Mouse (Mus musculus) midbrain, embryonic 15.5 days (tissue): Measurements from ENCODE around the gene Proca1. TPM values are rescaled to one million over a fixed set of nuclear protein-coding genes. Genes with fewer than 3 reads are reported as not detected.

Source experiments
- ATAC-seq: fragments of 200-750 bp; cut with Nextera tagmentation; replicated peaks from 2 replicates; pipeline ENCODE4 v1.8.0; 2017; ENCODE audit warnings: moderate TSS enrichment
- H3K27ac ChIP-seq: fragments of 300-500 bp; sonication (generic); 2 replicates; pipeline ENCODE4 v1.5.1; 2015; ENCODE audit warnings: mild to moderate bottlenecking, inconsistent platforms
- H3K27me3 ChIP-seq: fragments of 300-500 bp; sonication (generic); replicated peaks from 2 replicates; pipeline ENCODE4 v1.6.1; 2015; ENCODE audit warnings: inconsistent platforms
- H3K36me3 ChIP-seq: fragments of 300-500 bp; sonication (generic); replicated peaks from 2 replicates; pipeline ENCODE4 v1.6.1; 2015; ENCODE audit warnings: inconsistent platforms
- H3K4me1 ChIP-seq: fragments of 300-500 bp; sonication (generic); 2 replicates; pipeline ENCODE4 v1.6.1; 2015; ENCODE audit warnings: inconsistent platforms
- H3K4me2 ChIP-seq: fragments of 300-500 bp; sonication (generic); 2 replicates; pipeline ENCODE4 v1.6.1; 2015; ENCODE audit warnings: inconsistent platforms, mild to moderate bottlenecking, moderate library complexity
- H3K4me3 ChIP-seq: fragments of 300-500 bp; sonication (generic); 2 replicates; pipeline ENCODE4 v1.5.1; 2015; ENCODE audit warnings: mild to moderate bottlenecking, inconsistent platforms
- H3K9ac ChIP-seq: fragments of 300-500 bp; sonication (generic); 2 replicates; pipeline ENCODE4 v1.6.1; 2015; ENCODE audit warnings: mild to moderate bottlenecking, inconsistent platforms
- H3K9me3 ChIP-seq: fragments of 300-500 bp; sonication (generic); 2 replicates; pipeline ENCODE4 v1.6.1; 2016; ENCODE audit warnings: inconsistent platforms
- WGBS: fragments of 180-500 bp; shearing (Covaris S2); methylation state at CpG from one replicate; pipeline ENCODE4 v1.1.7; 2015; ENCODE audit warnings: mixed read lengths; 5-methylcytosine and 5-hydroxymethylcytosine counted together
- polyA plus RNA-seq: library from polyadenylated mRNA; unstranded; fragments of >200 nt; fragmentation: Nextera tagmentation; extraction: Ambion mirVana; gene quantifications from 2 replicates; pipeline ENCODE4 v1.2.1, GENCODE M21; 2015

Proca1 gene
- polyA plus RNA-seq, 1 experiment from 2014 or later = 1.7 TPM

- ATAC-seq = no peak
Observed at GRCm38 (mm10) chr11:78160675-78161074, 32.5 kb upstream of the Proca1 start.

GRCm38 (mm10) chr11:78161169-78161568, 32.0 kb upstream of the Proca1 start:
- Histone ChIP-seq H3K9ac (no peak overlapping the region), H3K4me1 (peaks cover 38% of the 10 kb centered on the region), H3K4me3 (no peak overlapping the region), H3K27ac (no peak overlapping the region), H3K36me3 (peaks cover 27% of the 10 kb centered on the region), H3K4me2 (no peak overlapping the region), H3K9me3 (no peaks in the 10 kb centered on the region), H3K27me3 (no peaks in the 10 kb centered on the region)
- ATAC-seq = no peak
- 87% methylated on average over 14 of the region's 14 CpGs for WGBS

More at GRCm38 (mm10) chr11:78160675-78161074, 32.5 kb upstream of the Proca1 start:
- H3K36me3 ChIP-seq = peaks cover 29% of the 10 kb centered on the region
- H3K4me2 ChIP-seq = no peak overlapping the region
- H3K9me3 ChIP-seq = no peaks in the 10 kb centered on the region
- H3K27me3 ChIP-seq = no peaks in the 10 kb centered on the region
- H3K9ac ChIP-seq = no peak overlapping the region
- peaks cover 33% of the 10 kb centered on the region for H3K4me1 ChIP-seq
- H3K4me3 ChIP-seq = no peak overlapping the region
- H3K27ac ChIP-seq = peak overlapping the region; percentile 23; the same call in 1 of the 2 replicates
- 87% methylated on average over 3 of the region's 3 CpGs for whole genome bisulfite sequencing

- ATAC-seq = no peak
- H3K27ac ChIP-seq = peak overlapping the region; percentile 92
- H3K9me3 ChIP-seq = no peaks in the 10 kb centered on the region
- no peaks in the 10 kb centered on the region for H3K27me3 ChIP-seq
- peak overlapping the region; percentile 72; the same call in 1 of the 2 replicates for H3K4me2 ChIP-seq
- H3K9ac ChIP-seq = no peak overlapping the region
- peaks cover 24% of the 10 kb centered on the region for H3K36me3 ChIP-seq
- 0 out of 2 replicates have a peak overlapping the region, but pooled peaks have one; percentile 69 for H3K4me3 ChIP-seq
- H3K4me1 ChIP-seq = peaks cover 40% of the 10 kb centered on the region
- WGBS = 68% methylated on average over 4 of the region's 4 CpGs
Observed at GRCm38 (mm10) chr11:78161968-78162367, 31.2 kb upstream of the Proca1 start.

GRCm38 (mm10) chr11:78162504-78162903, 30.7 kb upstream of the Proca1 start:
- 32% methylated on average over 6 of the region's 6 CpGs for WGBS
- peak overlapping the region; percentile 92 for H3K27ac ChIP-seq
- peak overlapping the region; percentile 72 for H3K4me2 ChIP-seq
- H3K9ac ChIP-seq = 0 out of 2 replicates have a peak overlapping the region, but pooled peaks have one; percentile 95
- no peak for ATAC-seq
- peaks cover 24% of the 10 kb centered on the region for H3K36me3 ChIP-seq
- no peaks in the 10 kb centered on the region for H3K9me3 ChIP-seq
- peak overlapping the region; percentile 69 for H3K4me3 ChIP-seq
- H3K27me3 ChIP-seq = no peaks in the 10 kb centered on the region
- peaks cover 40% of the 10 kb centered on the region for H3K4me1 ChIP-seq

DNA sequence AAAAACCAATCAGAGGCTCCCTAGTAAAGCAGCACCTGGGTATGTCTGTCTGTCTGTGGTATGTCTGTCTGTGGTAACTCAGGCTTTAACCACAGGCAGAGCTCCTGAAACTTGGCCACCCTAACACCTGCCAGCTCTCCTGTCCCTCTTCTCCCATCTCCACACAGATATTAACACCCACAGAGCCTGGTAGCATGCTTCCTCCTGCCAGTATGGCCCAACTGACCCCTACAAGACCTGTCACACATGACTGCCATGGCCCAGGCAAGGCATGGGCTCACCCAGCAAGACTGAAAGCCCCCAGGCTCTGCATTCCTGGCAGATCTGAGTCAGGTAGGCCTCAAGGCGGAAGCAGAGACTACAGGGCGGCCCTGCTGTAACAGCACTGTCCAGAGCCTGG, 30.1 kb upstream of the Proca1 start:
- WGBS = 86% methylated on average over 2 of the region's 2 CpGs
- H3K4me2 ChIP-seq = peak overlapping the region; percentile 72
- no peaks in the 10 kb centered on the region for H3K27me3 ChIP-seq
- peak overlapping the region; percentile 95 for H3K9ac ChIP-seq
- no peak for ATAC-seq
- H3K4me1 ChIP-seq = peaks cover 40% of the 10 kb centered on the region
- peak overlapping the region; percentile 92 for H3K27ac ChIP-seq
- peaks cover 21% of the 10 kb centered on the region for H3K36me3 ChIP-seq
- H3K9me3 ChIP-seq = no peaks in the 10 kb centered on the region
- H3K4me3 ChIP-seq = peak overlapping the region; percentile 69

- Histone ChIP-seq H3K36me3 (peaks cover 15% of the 10 kb centered on the region), H3K27ac (peak overlapping the region; percentile 92), H3K4me1 (peaks cover 33% of the 10 kb centered on the region), H3K4me3 (peak overlapping the region; percentile 69), H3K27me3 (no peaks in the 10 kb centered on the region), H3K4me2 (peak overlapping the region; percentile 72), H3K9me3 (no peaks in the 10 kb centered on the region), H3K9ac (peak overlapping the region; percentile 95)
- peak; percentile 18 for ATAC-seq
- under 1% methylated on average over 22 of the region's 22 CpGs for WGBS
Observed at GRCm38 (mm10) chr11:78163681-78164603, 29.2 kb upstream of the Proca1 start.

- Histone ChIP-seq H3K4me3 (peak overlapping the region; percentile 69), H3K9ac (peak overlapping the region; percentile 95), H3K36me3 (peaks cover 15% of the 10 kb centered on the region), H3K27ac (peak overlapping the region; percentile 92), H3K4me1 (peaks cover 32% of the 10 kb centered on the region), H3K27me3 (no peaks in the 10 kb centered on the region), H3K4me2 (peak overlapping the region; percentile 72), H3K9me3 (no peaks in the 10 kb centered on the region)
- ATAC-seq = peak; percentile 25; the same call in 1 of the 2 replicates
- WGBS = under 1% methylated on average over 14 of the region's 14 CpGs
Observed at GRCm38 (mm10) chr11:78164604-78164923, 28.6 kb upstream of the Proca1 start.

DNA sequence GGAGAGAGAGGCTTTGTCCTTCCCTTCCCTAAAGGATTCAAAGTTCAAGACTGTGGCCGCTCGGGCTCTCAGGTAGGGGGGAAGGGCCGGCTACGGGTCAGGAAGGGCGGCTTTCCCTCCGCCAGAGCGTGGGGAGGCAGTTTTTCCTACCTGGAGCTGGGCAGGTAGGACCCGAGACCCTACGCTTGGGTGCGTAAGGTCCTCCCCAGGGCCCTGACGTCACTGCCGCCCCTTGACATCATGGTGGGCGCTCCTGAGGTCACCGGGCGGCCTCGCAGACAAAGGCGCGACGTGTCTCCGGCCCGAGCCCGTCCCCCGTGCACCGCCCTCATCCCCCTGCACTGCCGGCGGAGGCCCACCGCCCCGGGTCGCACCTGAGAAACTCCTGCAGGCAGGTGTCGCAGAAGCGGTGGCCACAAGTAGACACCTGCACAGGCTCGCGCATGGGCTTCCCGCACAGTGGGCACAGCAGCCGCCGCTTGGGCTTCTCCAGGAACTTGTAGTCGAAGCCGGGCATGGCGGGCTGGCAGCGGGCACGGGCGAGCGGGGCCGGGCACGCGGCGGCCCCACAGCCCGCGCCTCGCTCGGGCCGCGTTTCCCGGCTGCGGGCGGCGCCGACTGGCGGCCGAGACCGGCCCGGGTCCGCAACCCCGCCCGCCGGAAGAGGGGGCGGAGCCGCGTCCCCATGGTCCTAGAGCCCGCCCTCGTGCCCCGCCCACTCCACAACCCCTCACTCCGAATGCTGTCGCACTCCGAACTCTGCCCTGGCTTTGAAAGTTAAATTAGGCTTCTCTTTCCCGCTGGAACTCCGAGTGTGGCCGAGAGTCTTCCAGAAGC, 28.1 kb upstream of the Proca1 start, which contains the start of gene Traf4:
Gene Traf4 (minus strand): TSS at position 666 of the 837 bp plus-strand sequence.
- ATAC-seq = peak; percentile 90
- Histone ChIP-seq H3K4me1 (peaks cover 32% of the 10 kb centered on the region), H3K9ac (peak within 1 kb of the TSS; percentile 95), H3K27ac (peak within 1 kb of the TSS; percentile 92), H3K9me3 (no peaks in the 10 kb centered on the region), H3K27me3 (no peaks in the 10 kb centered on the region), H3K4me2 (peak within 1 kb of the TSS; percentile 72), H3K36me3 (peaks cover 15% of the 10 kb centered on the region), H3K4me3 (peak within 1 kb of the TSS; percentile 69)
- 0% methylated on average over 78 of the region's 78 CpGs for WGBS

DNA sequence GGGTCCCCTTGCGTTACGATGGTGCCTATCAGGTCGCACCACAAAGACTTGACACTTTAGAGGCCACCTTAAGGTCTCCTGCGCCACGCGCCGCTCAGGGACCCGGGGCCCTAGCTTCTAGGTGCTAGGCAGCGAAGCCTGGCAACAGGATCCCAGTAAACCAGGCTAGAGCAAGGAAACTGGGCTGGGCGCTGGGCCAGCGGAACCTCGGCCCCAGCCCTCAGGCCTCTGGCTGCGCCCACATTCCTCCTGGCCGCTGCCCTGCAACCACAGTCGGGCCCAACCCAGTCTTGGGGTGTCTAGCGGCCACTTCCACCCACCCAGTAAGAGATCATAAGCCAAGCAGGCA, 27.5 kb upstream of the Proca1 start:
- peak overlapping the region; percentile 92 for H3K27ac ChIP-seq
- 3% methylated on average over 16 of the region's 16 CpGs for whole genome bisulfite sequencing
- peak overlapping the region; percentile 69 for H3K4me3 ChIP-seq
- no peaks in the 10 kb centered on the region for H3K27me3 ChIP-seq
- H3K4me1 ChIP-seq = peaks cover 32% of the 10 kb centered on the region
- no peaks in the 10 kb centered on the region for H3K9me3 ChIP-seq
- H3K36me3 ChIP-seq = peaks cover 9% of the 10 kb centered on the region
- ATAC-seq = peak; percentile 38
- peak overlapping the region; percentile 72 for H3K4me2 ChIP-seq
- peak overlapping the region; percentile 95 for H3K9ac ChIP-seq

- no peak for ATAC-seq
- peak overlapping the region; percentile 69 for H3K4me3 ChIP-seq
- H3K27me3 ChIP-seq = no peaks in the 10 kb centered on the region
- no peaks in the 10 kb centered on the region for H3K9me3 ChIP-seq
- H3K36me3 ChIP-seq = peaks cover 5% of the 10 kb centered on the region
- 47% methylated on average over 4 of the region's 4 CpGs for WGBS
- H3K4me1 ChIP-seq = peaks cover 32% of the 10 kb centered on the region
- peak overlapping the region; percentile 72 for H3K4me2 ChIP-seq
- peak overlapping the region; percentile 95; the same call in 1 of the 2 replicates for H3K9ac ChIP-seq
- peak overlapping the region; percentile 92; the same call in 1 of the 2 replicates for H3K27ac ChIP-seq
Observed at GRCm38 (mm10) chr11:78166161-78166560, 27.0 kb upstream of the Proca1 start.

GRCm38 (mm10) chr11:78166640-78167039, 26.6 kb upstream of the Proca1 start:
- H3K9me3 ChIP-seq = no peaks in the 10 kb centered on the region
- no peak overlapping the region for H3K27ac ChIP-seq
- H3K27me3 ChIP-seq = no peaks in the 10 kb centered on the region
- 0 out of 2 replicates have a peak, but pooled peaks cover 3% of the 10 kb centered on the region for H3K36me3 ChIP-seq
- no peak overlapping the region for H3K4me2 ChIP-seq
- H3K4me3 ChIP-seq = no peak overlapping the region
- ATAC-seq = no peak
- 67% methylated on average over 6 of the region's 6 CpGs for WGBS
- no peak overlapping the region for H3K9ac ChIP-seq
- H3K4me1 ChIP-seq = peaks cover 31% of the 10 kb centered on the region
